Comparison of ENCODE assay signal across 16 mouse cellular contexts in the genomic region with DNA sequence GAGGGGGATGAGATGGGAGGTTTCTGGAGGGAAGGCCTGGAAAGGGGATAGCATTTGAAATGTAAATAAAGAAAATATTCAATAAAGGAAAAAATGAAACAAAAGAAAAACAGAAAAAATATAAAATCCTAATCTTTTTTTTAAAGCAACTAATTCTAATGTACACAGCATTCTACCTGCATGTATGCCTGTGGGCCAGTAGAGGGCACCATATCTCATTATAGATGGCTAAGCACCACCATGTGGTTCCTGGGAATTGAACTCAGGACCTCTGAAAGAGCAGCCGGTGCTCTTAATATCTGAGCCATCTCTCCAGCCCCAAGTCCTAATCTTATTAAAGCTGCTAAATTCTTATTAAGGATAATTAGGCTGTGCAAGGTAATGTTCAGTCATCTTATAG. TPM values are rescaled to one million over a fixed set of nuclear protein-coding genes. Genes with fewer than 3 reads are reported as not detected.
A peak's percentile ranks its signal among the peaks of the same experiment; 100 is the strongest.
DNase-seq lines count a peak whose midpoint lies in the region; ATAC-seq and TF ChIP-seq lines count a peak whose summit lies in the region.
"Had no signal": no experiment of that assay in that cellular context is flagged by ENCODE, and none has a peak within 500 bp of the region (broad histone marks: within the 10 kb centered on the region; RNA-seq: fewer than 3 reads in every experiment).

No protein-coding gene starts in this region.

- H3K27me3 ChIP-seq in hindbrain, postnatal 0 days (ENCODE audit: insufficient read depth, low read length): no peaks in the 10 kb centered on the region
- no peaks in the 10 kb centered on the region for H3K27me3 ChIP-seq in hindbrain, embryonic 10.5 days (ENCODE audit: insufficient read depth, poor library complexity, severe bottlenecking)
- H3K27me3 ChIP-seq in midbrain, embryonic 11.5 days (ENCODE audit: control insufficient read depth, insufficient read depth, low read length): no peaks in the 10 kb centered on the region
- peaks cover 4% of the 10 kb centered on the region; the same call in 1 of the 2 replicates for H3K27me3 ChIP-seq in midbrain, embryonic 10.5 days (ENCODE audit: low read depth, poor library complexity, severe bottlenecking)
- H3K27me3 ChIP-seq in Patski: no peaks in the 10 kb centered on the region
- no peaks in the 10 kb centered on the region for H3K27me3 ChIP-seq in stomach, postnatal 0 days (ENCODE audit: control insufficient read depth, insufficient read depth, low read length)

- peaks cover 7% of the 10 kb centered on the region; the same call in 1 of the 2 replicates for H3K36me3 ChIP-seq in hindbrain, postnatal 0 days (ENCODE audit: insufficient read depth, low read length)
- H3K36me3 ChIP-seq in hindbrain, embryonic 10.5 days: peaks cover 24% of the 10 kb centered on the region
- no peaks in the 10 kb centered on the region; the same call in 1 of the 2 replicates for H3K36me3 ChIP-seq in midbrain, embryonic 11.5 days (ENCODE audit: control insufficient read depth, insufficient read depth, low read length)
- H3K36me3 ChIP-seq in midbrain, embryonic 10.5 days: peaks cover 20% of the 10 kb centered on the region
- peaks cover 5% of the 10 kb centered on the region; the same call in 1 of the 2 replicates for H3K36me3 ChIP-seq in stomach, postnatal 0 days (ENCODE audit: control insufficient read depth, insufficient read depth, low read length)

- TF ChIP-seq EP300 in stomach, postnatal 0 days (optimal IDR thresholded peaks at IDR 0.05): no peak

- TF ChIP-seq CTCF in hindbrain, postnatal 0 days (IDR thresholded peaks at IDR 0.05; ENCODE audit: low read depth): peak; percentile 36
- TF ChIP-seq CTCF in Patski (IDR thresholded peaks at IDR 0.05): peak; percentile 77
- peak; percentile 66 for TF ChIP-seq CTCF in stomach, postnatal 0 days (IDR thresholded peaks at IDR 0.05; ENCODE audit: low read depth)

- no peak for DNase-seq in hindbrain, postnatal 0 days (ENCODE audit: low spot score)
- DNase-seq in hindbrain, embryonic 10.5 days (ENCODE audit: low spot score): no peak
- DNase-seq in midbrain, embryonic 11.5 days (ENCODE audit: low spot score, missing footprints): peak; percentile 83
- DNase-seq in midbrain, embryonic 10.5 days (ENCODE audit: low spot score): no peak
- DNase-seq in Patski (ENCODE audit: low read depth, low spot score): no peak
- DNase-seq in stomach, postnatal 0 days (ENCODE audit: low spot score): no peak
- DNase-seq in thymus, postnatal 4 days: no peak
- no peak for DNase-seq in cerebellum, adult 8-10 months
- DNase-seq: adrenal gland, adult 8-10 months; cerebellum, adult 11 months; left cerebral cortex, postnatal 4 days; lung, postnatal 10 days; thymus, postnatal 36 days had no signal

- H3K4me1 ChIP-seq in hindbrain, postnatal 0 days (ENCODE audit: insufficient read depth, low read length): no peaks in the 10 kb centered on the region
- H3K4me1 ChIP-seq in hindbrain, embryonic 10.5 days (replicated peaks): peaks cover 11% of the 10 kb centered on the region
- H3K4me1 ChIP-seq in midbrain, embryonic 11.5 days (ENCODE audit: control insufficient read depth, insufficient read depth, low read length): no peaks in the 10 kb centered on the region
- peaks cover 9% of the 10 kb centered on the region for H3K4me1 ChIP-seq in midbrain, embryonic 10.5 days
- no peaks in the 10 kb centered on the region for H3K4me1 ChIP-seq in stomach, postnatal 0 days (replicated peaks; ENCODE audit: control insufficient read depth, insufficient read depth)

- no peak overlapping the region for H3K4me2 ChIP-seq in hindbrain, postnatal 0 days (ENCODE audit: low read depth, low read length)
- H3K4me2 ChIP-seq in midbrain, embryonic 11.5 days: no peak overlapping the region
- no peak overlapping the region for H3K4me2 ChIP-seq in stomach, postnatal 0 days (replicated peaks; ENCODE audit: low read depth)

- H3K9ac ChIP-seq in hindbrain, postnatal 0 days (replicated peaks; ENCODE audit: low read length): no peak overlapping the region
- no peak overlapping the region for H3K9ac ChIP-seq in midbrain, embryonic 11.5 days (ENCODE audit: low read length)
- no peak overlapping the region for H3K9ac ChIP-seq in stomach, postnatal 0 days (ENCODE audit: low read length)

- H3K4me3 ChIP-seq in hindbrain, postnatal 0 days (ENCODE audit: low read length): no peak overlapping the region
- H3K4me3 ChIP-seq in hindbrain, embryonic 10.5 days: no peak overlapping the region
- H3K4me3 ChIP-seq in midbrain, embryonic 11.5 days (ENCODE audit: low read depth, low read length): no peak overlapping the region
- H3K4me3 ChIP-seq in midbrain, embryonic 10.5 days: no peak overlapping the region
- H3K4me3 ChIP-seq in stomach, postnatal 0 days (ENCODE audit: low read depth, low read length): no peak overlapping the region
- H3K4me3 ChIP-seq: embryonic facial prominence, embryonic 10.5 days; forebrain, embryonic 10.5 days had no signal

- no peaks in the 10 kb centered on the region for H3K9me3 ChIP-seq in hindbrain, postnatal 0 days (ENCODE audit: low read length)
- H3K9me3 ChIP-seq in hindbrain, embryonic 10.5 days: peaks cover 34% of the 10 kb centered on the region
- H3K9me3 ChIP-seq in midbrain, embryonic 11.5 days (ENCODE audit: control insufficient read depth, low read length): peaks cover 8% of the 10 kb centered on the region; the same call in 1 of the 2 replicates
- H3K9me3 ChIP-seq in midbrain, embryonic 10.5 days (replicated peaks): peaks cover 37% of the 10 kb centered on the region
- no peaks in the 10 kb centered on the region for H3K9me3 ChIP-seq in stomach, postnatal 0 days (ENCODE audit: control insufficient read depth, low read length)

- no peak for ATAC-seq in hindbrain, postnatal 0 days
- ATAC-seq in midbrain, embryonic 11.5 days (ENCODE audit: low FRiP score): no peak
- no peak for ATAC-seq in Patski
- ATAC-seq in stomach, postnatal 0 days (ENCODE audit: low FRiP score, low TSS enrichment): no peak
- ATAC-seq: midbrain, embryonic 16.5 days had no signal

- H3K27ac ChIP-seq in hindbrain, postnatal 0 days: no peak overlapping the region
- no peak overlapping the region for H3K27ac ChIP-seq in hindbrain, embryonic 10.5 days
- no peak overlapping the region for H3K27ac ChIP-seq in midbrain, embryonic 11.5 days (ENCODE audit: low read depth, low read length)
- no peak overlapping the region for H3K27ac ChIP-seq in midbrain, embryonic 10.5 days (replicated peaks)
- no peak overlapping the region for H3K27ac ChIP-seq in stomach, postnatal 0 days (replicated peaks)
- H3K27ac ChIP-seq: embryonic facial prominence, embryonic 10.5 days; forebrain, embryonic 10.5 days had no signal

- CTCF ChIA-PET in Patski (lab: Charles Lee): interaction anchor here (1.0 to 3.7 kb wide), 3 partner anchors 11 to 31 kb away, joined by 3 to 28 read pairs (median 6); no protein-coding TSS in a partner anchor

- WGBS in hindbrain, postnatal 0 days: 94% methylated on average over 1 of the region's 1 CpGs
- 91% methylated on average over 1 of the region's 1 CpGs for WGBS in hindbrain, embryonic 10.5 days
- WGBS in midbrain, embryonic 11.5 days: 97% methylated on average over 1 of the region's 1 CpGs
- WGBS in midbrain, embryonic 10.5 days: 95% methylated on average over 1 of the region's 1 CpGs
- WGBS in stomach, postnatal 0 days: 83% methylated on average over 1 of the region's 1 CpGs

- in situ Hi-C loops in Patski (cut with MboI; ENCODE audit: low pct_unique_long_range_greater_than_20kb): no loop called here

- POLR2A ChIA-PET in Patski (lab: Charles Lee): interaction anchor here (0.6 kb wide), 1 partner anchor 98 kb away, joined by 3 read pairs; no protein-coding TSS in a partner anchor

RNA-seq across cellular contexts. Expression of a gene that starts 4.5 kb away (rescaled TPM):
- 26.2 and 27.4 TPM in 2 replicates for total RNA-seq in hindbrain, postnatal 0 days (2014; rRNA removed)
- 44.7 and 47.0 TPM in 2 replicates for polyA plus RNA-seq in hindbrain, postnatal 0 days (2015; fragmentation: Nextera tagmentation; extraction: Ambion mirVana)
- polyA plus RNA-seq in hindbrain, embryonic 10.5 days (2016; fragmentation: Nextera tagmentation; extraction: Ambion mirVana): 36.1 and 40.5 TPM in 2 replicates
- 31.8 and 33.9 TPM in 2 replicates for polyA plus RNA-seq in midbrain, embryonic 11.5 days (2014; fragmentation: Nextera tagmentation; extraction: Ambion mirVana)
- polyA plus RNA-seq in midbrain, embryonic 10.5 days (2016; fragmentation: Nextera tagmentation; extraction: Ambion mirVana): 33.6 and 34.1 TPM in 2 replicates
- 63.8 TPM for polyA plus RNA-seq in Patski (2021)
- 32.0 and 33.9 TPM in 2 replicates for polyA plus RNA-seq in stomach, postnatal 0 days (2015; fragmentation: Nextera tagmentation; extraction: Ambion mirVana)

RNA-seq across cellular contexts. Expression of a gene that starts 21.7 kb away (rescaled TPM):
- total RNA-seq in hindbrain, postnatal 0 days (2014; rRNA removed): 24.9 and 31.4 TPM in 2 replicates
- polyA plus RNA-seq in hindbrain, postnatal 0 days (2015; fragmentation: Nextera tagmentation; extraction: Ambion mirVana): 43.2 and 52.3 TPM in 2 replicates
- polyA plus RNA-seq in hindbrain, embryonic 10.5 days (2016; fragmentation: Nextera tagmentation; extraction: Ambion mirVana): 37.9 and 40.8 TPM in 2 replicates
- polyA plus RNA-seq in midbrain, embryonic 11.5 days (2014; fragmentation: Nextera tagmentation; extraction: Ambion mirVana): 24.2 and 30.1 TPM in 2 replicates
- 33.3 and 36.0 TPM in 2 replicates for polyA plus RNA-seq in midbrain, embryonic 10.5 days (2016; fragmentation: Nextera tagmentation; extraction: Ambion mirVana)
- polyA plus RNA-seq in Patski (2021): 83.6 TPM
- polyA plus RNA-seq in stomach, postnatal 0 days (2015; fragmentation: Nextera tagmentation; extraction: Ambion mirVana): 27.3 and 36.1 TPM in 2 replicates

RNA-seq across cellular contexts. Expression of a gene that starts 21.7 kb away (rescaled TPM):
- total RNA-seq in hindbrain, postnatal 0 days (2014; rRNA removed): 34.4 and 39.8 TPM in 2 replicates
- 73.7 and 83.0 TPM in 2 replicates for polyA plus RNA-seq in hindbrain, postnatal 0 days (2015; fragmentation: Nextera tagmentation; extraction: Ambion mirVana)
- 57.6 and 61.3 TPM in 2 replicates for polyA plus RNA-seq in hindbrain, embryonic 10.5 days (2016; fragmentation: Nextera tagmentation; extraction: Ambion mirVana)
- 41.1 and 42.7 TPM in 2 replicates for polyA plus RNA-seq in midbrain, embryonic 11.5 days (2014; fragmentation: Nextera tagmentation; extraction: Ambion mirVana)
- polyA plus RNA-seq in midbrain, embryonic 10.5 days (2016; fragmentation: Nextera tagmentation; extraction: Ambion mirVana): 63.8 and 65.9 TPM in 2 replicates
- 39.7 TPM for polyA plus RNA-seq in Patski (2021)
- 26.0 and 26.4 TPM in 2 replicates for polyA plus RNA-seq in stomach, postnatal 0 days (2015; fragmentation: Nextera tagmentation; extraction: Ambion mirVana)
